Mouse (Mus musculus): ENCODE measurements around the gene Zfp513.
A peak's percentile ranks its signal among the peaks of the same experiment; 100 is the strongest.
"Not testable (repeated sequence)": the region's sequence is repeated elsewhere in the genome, so short reads cannot be mapped to it uniquely, and the experiment has no call there.

The Zfp513 gene

DNA sequence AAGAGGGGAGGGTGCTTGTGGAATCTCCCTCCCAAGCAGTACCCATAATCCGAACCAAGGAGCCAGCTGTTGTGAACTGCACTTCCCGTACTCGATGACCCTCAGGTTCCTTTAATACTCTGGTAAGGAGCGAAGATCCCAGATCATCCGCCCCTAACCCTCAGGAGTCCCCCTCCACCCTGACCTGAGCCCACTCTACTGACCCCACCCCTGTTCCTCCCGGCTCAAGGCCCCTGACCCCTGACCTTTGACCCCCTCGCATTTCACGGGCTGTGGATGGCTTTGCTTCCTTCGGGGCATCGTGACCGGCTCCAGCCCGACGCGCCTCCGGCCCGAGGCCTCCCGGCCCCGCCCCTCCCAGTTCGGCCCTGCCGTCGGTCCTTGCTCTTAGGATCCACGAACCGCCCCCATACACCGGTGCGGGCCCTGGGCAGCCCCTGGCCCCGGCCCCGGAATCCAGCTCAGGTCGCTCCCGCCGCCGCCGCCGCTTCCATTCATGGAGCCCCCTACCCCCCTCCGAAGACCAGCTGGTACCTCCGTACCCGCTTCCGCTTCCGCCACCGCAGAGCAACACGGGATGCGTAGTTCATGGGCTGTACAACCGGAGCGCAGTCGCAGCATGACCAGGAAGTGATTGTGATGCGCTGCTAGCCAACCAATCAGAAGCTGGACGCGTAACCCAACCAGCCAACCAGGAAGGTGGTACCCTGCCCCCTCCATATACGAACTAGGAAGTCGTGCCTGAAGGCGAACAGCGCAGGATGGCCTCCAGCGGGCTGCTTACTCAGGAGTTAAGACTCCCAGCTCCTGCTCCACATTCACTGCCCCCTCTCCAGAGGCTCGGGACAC lies at the start of gene Zfp513:
TSS of gene Zfp513 (minus strand) at position 562 of the 849 bp plus-strand sequence.
- DNase-seq, result peak; percentile 94

DNA sequence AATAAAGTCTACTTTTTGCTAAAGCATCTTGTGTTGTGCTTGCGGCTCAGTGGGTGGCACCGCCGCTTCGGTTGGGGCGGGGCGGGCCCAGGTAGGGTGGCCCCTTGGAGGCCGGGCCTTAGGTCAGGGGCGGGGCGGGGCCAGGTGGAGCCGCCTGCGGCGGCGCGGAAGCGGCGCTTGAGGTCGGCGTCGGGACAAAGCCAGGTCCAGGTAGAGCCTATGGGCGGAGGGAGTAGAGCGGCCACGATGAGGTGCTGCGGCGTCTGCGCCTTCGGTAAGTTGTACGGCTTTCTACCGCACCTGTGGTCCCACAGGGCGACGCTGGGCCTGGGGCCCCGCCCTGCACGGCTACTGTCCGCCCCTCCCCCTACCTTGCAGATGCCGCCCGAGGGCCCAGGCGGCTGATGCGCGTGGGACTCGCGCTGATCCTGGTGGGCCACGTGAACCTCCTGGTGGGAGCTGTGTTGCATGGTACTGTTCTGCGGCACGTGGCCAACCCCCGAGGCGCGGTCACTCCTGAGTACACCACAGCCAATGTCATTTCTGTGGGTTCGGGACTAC lies 49.5 kb upstream of the Zfp513 start, which contains the start of gene Krtcap3:
TSS of gene Krtcap3 (plus strand) at position 151 of the 561 bp plus-strand sequence.
- peak; percentile 23 for DNase-seq

DNA sequence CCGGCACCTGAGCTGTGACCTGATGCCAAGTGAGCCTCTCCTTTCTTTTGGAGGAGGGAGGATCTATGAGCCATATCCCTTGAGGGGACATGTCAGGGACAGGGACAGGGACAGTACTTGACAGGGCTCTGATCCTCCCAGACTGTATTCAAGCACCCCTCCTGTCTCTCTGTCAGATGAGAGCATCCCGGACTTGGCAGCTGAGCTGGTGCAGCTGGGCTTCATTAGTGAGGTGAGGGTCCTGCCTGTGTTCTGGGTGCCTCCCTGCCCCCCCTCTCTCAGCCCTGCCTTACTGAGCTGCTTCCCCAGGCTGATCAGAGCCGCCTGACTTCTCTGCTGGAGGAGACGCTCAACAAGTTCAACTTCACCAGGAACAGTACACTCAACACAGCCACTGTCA lies 48.6 kb upstream of the Zfp513 start:
- DNase-seq, result no peak

DNA sequence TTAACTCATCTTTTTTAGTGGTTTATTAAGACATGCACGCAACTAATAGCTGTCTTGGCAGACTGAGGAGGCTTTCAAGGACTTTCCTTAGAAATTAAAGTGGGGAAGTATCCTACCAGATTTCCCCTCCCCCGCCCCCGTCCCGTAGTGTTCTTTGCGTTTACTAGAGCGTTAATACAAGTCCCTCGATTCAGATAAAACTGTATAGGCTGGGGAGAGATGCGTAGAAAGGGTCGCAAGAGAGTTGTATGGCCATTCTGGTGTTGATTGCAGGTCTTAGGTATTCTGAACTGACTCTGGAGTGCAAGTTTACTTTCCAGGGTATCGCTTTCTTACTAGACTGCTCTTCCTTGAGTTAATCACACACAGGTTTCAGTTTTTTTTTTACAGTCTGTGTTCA lies 40.1 kb upstream of the Zfp513 start:
- no peak for DNase-seq

DNA sequence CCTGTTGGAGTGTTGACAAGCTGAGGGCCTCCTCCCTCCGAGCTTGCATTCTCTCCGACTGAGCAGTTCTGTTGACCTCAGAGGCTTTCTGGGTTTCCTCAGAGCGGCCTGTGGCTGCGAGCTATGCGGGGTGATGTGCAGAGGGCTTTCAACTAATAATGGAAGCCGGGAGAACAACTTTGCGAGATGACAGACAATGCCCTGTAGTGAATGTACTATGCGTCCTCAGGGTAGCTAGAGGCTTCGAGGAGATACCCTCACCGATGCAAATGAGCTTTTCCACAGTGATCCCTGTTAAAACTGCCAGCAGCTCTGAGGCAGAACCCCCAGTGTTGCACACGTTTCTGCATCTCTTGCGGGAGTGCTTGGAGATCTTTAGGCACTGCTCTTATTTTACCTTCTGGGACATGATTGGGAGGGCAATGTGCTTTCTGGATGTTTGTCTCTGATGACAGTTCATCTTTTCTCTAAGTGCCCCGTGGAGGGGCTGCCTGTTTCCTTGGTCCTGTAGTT lies 39.5 kb upstream of the Zfp513 start:
- DNase-seq, result no peak

DNA sequence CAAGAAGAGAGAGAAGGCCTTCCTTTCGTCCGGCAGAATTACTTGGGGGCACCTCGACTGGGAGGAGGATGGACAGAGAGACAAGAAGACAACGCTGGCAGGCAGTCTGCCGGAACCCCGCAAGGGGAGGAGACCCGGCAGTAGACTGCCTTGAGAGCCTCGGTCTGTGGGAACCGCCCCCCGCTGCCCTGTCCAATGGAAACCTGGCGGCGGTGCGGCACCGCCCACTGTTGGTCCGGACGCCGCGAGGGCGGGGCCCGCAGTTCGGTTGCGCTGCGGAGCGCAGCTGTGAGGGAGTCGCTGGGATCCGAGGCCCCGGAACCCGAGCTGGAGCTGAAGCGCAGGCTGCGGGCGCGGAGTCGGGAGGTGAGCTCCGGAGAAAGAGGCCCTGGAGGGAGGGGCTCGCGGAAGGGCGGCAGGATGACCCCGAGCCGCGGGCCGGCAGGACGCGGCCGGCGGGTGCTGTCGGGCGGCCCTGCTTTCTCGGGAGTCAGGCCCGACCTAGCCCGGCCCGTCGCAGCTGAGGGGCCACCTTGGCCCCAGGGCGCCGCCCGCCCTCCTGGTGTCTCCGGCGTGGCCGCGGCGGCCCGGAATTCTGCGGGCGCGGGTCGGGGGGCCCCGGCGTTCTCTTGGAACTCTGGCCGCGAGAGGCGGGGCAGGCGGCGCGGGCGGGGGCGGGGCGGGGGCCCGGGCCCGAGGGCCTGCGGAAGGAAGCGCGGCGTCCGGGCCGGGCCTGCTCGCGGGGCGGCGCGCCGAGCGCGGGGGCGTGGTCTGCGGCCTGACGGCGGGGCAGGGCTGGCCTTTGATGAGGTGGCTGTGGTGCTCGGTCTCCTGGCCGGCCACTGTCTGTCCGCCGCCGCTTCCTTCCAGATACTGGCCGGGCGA lies 38.8 kb upstream of the Zfp513 start, which contains the start of the genes Nrbp1 and Gm9970:
TSS of gene Nrbp1 (plus strand) at position 228 of the 885 bp plus-strand sequence.
TSS of gene Gm9970 (minus strand) at position 596 of the 885 bp plus-strand sequence.
- DNase-seq, result peak; percentile 96

DNA sequence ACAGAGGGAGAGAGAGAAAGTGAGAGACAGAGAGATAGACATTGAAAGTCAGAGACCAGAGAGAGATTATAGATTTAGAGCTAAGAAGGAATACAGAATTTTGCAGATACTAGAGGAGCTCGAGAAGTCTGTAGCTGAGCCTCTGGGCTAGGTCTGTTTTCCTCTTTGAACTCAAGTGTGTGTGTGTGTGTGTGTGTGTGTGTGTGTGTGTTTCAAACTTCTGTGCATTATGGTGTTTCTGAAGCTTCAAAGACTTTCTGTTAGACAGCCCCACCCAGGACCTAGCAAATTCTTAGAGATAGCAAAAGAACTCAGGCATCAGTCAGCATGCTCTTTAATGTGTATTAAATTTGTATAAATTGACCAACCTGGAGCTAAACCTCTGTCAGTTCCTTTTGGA lies 24.5 kb upstream of the Zfp513 start:
- DNase-seq, result no peak

DNA sequence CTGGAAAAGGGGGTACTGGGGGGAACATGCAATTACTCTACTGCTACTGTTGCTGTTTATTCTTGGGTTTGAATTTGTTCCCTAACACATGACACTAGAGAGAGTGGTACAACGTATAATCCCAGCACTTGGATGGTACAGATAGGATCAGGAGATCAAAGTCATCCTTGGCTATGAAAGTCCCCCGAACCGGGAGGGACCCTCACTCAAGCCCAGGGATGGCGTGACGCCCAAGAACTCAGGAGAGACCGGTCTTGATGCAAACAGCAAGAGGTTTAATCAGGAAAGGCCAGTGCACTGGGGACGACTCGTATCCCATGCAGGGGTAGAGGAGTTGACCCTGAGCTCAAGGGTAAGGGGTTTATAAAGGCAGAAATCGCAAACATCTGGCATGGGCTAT lies 20.6 kb upstream of the Zfp513 start:
- no peak for DNase-seq

DNA sequence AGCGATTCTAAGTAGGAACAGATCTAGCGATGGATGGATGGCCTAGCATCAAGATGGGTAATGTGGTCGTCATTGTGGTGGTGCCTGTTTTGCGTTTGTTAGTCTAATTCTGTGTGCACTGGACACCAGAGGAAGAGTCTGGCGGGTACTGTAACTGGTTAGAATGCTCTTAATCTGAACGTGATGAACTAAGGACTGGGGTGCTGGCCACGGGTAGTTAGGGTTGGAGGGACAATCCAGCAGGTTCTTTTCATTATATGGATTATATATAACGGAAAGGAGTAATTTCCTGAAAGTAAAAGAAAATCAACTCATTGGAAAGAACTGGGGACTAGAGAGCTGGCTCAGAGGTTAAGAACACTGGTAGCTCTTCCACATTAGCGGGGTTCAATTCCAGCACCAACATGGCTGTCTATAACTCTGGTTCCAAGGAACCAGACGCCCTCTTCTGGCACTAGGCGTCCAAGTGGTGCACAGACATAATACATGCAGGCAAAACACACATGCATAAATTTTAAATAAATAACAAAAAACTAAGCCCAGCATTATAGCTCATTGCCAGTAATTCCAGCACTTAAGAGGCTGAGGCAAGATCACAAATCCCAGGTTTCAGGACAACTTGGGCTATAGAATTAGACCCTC lies 19.3 kb upstream of the Zfp513 start:
- DNase-seq, result no peak

DNA sequence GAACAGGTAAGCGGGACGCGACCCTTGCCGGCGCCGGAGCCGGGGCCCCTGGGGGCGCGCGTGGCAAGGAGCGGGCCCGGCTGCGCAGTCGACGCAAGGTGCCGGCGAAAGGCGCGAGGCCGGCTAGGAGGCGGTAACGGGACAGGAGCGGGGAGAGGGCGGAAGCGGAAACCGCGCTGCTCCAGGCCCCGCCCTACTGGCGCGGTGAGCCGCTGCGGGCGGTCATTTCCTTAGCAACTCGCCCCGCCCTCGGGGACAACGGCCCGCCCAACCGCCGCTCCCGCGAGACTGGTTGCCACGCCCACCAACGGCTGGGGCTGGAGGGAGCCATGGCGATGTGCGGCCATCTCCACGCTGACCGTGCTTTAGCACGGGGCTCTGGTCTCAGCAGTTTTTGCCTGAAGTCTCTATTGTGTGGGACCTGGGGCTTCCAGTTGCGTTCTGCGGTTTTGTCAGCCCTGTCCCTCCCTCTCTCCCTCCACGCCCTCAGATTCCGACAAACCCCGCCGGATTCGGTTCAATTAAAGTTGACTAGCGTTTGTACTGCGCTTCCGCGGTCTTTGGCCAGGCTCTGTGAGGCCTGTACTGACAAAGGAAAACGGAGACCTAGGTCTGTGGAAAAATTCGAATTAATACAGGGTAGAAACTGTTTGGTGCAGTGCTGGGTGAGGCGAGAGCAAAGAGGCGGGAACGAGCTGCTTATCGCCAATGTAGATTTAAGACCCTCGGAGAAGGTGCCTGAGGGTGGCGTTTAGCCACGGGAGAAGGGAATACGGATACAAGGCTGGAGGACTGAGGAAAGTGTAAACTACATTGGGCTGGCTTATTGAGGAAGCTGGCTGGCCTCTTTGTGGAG lies 18.6 kb upstream of the Zfp513 start, which contains the start of gene Ppm1g:
TSS of gene Ppm1g (minus strand) at position 240 of the 856 bp plus-strand sequence.
- DNase-seq, result peak; percentile 97

DNA sequence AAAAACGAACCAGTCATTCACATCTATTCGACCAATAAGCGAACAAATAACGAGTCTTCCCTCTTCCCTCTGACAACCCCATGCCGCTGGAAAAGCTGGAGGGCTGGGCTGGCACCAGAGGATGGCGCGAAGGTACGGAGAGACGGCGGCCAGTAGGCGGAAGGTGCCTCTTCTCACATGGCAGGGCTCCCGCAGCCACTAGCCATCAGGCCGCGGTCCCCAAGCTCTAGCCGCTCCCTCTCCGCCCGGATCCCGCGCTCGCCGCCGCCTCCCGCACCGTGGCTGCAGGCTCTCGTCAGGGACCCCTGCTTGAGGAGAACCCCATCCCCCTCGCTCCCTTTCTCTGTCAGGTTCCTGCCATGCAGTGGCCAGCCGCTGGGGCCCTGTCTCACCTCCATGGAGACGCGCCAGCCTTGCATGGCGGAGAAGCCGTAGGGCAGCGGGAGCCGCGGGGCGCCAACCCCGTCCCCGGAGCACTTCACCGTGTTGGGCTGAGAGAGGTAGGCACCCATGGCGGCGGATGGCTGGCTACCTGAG lies 17.9 kb upstream of the Zfp513 start:
- no peak for DNase-seq

DNA sequence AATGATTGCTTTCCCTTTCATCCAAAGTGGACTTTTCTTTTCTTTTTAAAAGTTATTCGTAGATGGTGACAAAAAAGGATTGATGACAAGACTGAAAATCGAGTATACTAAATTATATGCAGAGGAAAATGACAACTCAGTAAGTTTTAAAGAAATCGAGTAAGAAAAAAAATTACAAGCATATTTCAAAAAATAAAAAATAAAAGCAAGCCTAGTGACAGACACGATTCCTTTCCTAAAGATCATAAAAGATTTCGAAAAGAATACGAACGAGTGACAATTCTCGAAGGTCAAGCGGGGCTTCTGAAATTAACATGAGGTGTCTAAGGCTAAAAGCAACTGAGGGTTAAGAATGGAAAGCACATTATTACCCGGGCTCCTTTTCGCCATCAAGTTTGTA lies 17.4 kb upstream of the Zfp513 start:
- no peak for DNase-seq

DNA sequence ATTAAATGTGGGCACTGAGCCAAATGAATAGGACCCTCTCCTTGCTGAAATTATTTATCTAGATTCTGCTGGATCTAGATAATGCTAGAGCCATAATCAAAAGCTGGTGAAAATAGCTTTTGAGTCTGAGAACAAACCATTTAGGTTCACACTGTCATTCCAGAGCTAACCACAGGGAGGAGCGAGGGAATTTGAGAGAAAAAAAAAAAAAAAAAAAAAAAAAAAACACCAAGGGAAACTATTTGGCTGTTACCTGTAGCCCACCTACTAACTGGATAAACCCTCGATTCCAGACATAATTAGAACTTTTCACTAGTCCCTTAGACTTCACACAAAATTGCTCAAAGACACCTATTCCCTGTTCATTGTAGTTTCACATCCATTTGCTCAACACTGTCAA lies 17.0 kb upstream of the Zfp513 start:
- DNase-seq, result no peak

DNA sequence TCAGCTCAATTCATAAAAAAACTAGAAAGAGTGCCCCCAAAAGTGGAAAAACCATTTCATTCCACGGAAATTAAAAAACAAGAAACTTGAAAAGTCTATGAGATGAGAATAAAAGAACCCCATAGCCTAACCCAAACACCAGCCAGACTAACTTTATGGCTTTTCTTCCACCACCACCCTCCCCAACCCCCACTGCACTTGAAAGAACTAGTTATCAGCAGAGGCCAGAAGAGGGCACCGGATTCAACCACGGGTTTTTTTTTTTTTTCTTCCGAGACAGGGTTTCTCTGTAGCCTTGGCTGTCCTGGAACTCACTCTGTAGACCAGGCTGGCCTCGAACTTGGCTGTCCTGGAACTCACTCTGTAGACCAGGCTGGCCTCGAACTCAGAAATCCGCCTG lies 16.2 kb upstream of the Zfp513 start:
- DNase-seq, result no peak

DNA sequence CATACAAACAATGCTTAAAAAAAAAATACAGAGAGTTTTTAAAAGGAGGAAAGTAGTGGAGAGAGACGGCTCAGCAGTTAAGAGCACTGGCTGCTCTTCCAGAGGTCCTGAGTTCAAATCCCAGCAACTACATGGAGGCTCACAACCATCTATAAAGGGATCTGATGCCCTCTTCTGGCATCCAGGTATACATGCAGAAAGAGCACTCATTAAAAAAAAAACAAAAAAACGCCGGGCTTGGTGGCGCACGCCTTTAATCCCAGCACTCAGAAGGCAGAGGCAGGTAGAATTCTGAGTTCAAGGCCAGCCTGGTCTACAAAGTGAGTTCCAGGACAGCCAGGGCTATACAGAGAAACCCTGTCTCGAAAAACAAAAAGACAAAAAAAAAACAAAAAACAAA lies 14.5 kb upstream of the Zfp513 start:
- DNase-seq, result not testable (repeated sequence)

DNA sequence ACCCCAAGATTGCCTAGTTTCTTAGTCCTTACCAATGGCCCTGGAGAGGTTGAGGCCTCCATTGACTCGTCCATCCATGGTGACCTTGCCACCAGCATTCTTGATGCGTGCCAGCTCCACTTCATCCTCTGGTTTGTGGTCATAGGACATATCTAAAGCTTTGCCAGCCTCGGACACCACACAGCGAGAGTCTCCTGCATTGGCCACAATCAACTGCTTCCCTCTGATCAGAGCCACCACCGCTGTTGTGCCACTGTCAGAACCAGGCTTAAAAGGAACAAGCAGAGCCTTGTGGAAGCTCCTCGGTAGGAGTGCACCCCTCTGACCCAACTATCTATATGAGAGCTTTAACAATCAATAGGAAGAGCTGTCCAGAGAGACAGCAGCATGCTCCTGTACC lies 2.3 kb upstream of the Zfp513 start:
- no peak for DNase-seq

DNA sequence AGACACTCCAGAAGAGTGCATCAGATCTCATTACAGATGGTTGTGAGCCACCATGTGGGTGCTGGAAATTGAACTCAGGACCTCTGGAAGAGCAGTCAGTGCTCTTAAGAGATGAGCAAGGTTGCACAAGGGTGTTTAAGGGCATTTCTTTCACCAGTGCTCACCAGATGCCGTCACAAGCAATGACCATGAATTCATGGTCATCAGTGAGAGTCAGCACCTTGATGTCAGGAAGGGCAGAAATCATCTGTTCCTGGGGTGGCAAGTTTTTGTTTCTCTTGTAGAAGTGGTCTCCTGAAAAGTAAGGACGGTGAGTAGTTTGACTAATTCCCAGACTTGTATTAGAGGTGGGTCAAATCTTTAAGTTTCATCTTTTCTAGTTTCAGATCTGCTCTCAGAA lies 1.8 kb upstream of the Zfp513 start:
- DNase-seq, result no peak

DNA sequence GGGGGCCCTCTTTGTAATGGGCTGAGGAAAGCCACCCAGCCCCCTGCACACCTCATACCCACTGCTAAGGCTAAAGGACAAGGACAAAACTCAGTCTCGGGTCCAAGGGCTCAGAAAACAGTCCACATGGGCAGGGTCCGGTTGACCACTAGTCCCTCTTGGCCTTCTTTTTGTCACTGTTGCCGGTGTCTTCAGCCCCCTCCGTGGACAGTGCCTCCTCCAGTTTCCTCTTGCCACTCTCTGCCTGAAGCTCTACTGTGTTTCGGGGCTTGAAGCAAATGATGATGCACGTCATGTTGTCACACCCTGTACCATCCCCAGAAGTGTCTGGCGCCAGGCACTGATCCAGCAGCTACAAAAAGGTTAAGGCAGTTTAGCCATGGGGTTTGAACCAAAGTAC lies 830 bp upstream of the Zfp513 start:
- DNase-seq, result no peak

DNA sequence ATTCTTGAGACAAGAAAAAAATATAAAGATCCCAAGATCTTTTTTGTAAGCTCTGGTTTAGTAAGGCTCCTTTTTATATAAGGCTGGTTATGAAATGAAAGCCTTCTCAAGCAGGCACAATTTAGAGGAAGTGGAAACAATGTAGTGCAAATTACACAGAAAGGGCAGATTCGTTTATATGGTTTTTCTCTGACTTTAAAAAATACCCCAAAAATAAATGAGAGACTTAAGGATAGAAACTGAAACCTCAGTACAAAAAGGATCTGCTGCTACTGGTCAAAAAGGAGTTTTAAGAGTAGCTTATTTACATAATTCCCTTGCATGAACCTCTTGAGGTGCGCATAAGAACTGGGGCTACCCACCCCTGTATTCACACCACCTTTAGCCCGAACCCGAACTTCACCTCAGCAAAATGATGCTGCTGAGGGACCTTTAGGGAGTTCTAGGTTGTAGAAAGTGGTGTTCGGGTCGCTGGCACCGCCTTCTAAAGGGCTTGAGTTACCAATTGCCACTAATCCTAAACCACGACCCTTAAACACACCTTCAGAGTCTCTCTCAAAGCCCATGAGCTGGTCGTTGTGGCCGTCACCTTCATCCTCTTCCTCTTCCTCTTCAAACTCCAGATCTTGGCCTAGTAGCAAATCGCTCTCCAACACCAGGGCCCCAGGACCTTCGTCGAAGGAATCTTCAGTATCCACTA lies 911 bp downstream of the Zfp513 start:
- no peak for DNase-seq

DNA sequence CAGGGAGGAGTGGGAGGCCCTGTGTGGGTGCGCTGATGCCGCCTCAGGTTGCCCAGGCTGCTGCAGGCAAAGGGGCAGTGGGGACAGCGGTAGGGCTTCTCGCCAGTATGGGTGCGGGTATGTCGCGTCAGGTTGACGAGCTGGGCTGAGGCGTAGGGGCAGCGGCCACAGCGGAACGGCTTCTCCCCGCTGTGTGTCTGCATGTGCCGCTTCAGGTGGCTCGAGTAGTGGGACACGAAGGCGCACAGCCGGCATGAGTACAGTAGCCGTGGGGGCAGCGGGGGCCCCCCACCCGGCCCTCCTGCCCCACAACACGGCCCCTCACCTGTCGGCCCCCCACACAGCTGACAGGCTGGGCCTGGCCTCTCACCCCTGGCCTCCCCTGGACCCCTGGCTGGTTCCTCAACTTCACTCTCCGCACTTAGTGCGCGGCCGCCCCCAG lies 1.8 kb downstream of the Zfp513 start:
- peak; percentile 42 for DNase-seq

All from cerebellum, adult 8-10 months (tissue).